Mouse (Mus musculus) activated CD4-positive, CD25-positive, alpha-beta regulatory T cell, adult 4 months (primary cell): ENCODE results near the gene Gm4312. TPM values are rescaled to one million over a fixed set of nuclear protein-coding genes. Genes with fewer than 3 reads are reported as not detected.
"Not testable (repeated sequence)": the region's sequence is repeated elsewhere in the genome, so short reads cannot be mapped to it uniquely, and the experiment has no call there.

ENCODE experiments used
- ATAC-seq: one replicate; pipeline ENCODE4 v1.8.0; 2017
- polyA plus RNA-seq, 2 experiments: library from polyadenylated mRNA; unstranded; fragments of 100-300 nt; shearing (Covaris generic); gene quantifications; one replicate each; pipeline ENCODE4 v1.2.1; 2017

Gene Gm4312
- polyA plus RNA-seq = not detected

DNA sequence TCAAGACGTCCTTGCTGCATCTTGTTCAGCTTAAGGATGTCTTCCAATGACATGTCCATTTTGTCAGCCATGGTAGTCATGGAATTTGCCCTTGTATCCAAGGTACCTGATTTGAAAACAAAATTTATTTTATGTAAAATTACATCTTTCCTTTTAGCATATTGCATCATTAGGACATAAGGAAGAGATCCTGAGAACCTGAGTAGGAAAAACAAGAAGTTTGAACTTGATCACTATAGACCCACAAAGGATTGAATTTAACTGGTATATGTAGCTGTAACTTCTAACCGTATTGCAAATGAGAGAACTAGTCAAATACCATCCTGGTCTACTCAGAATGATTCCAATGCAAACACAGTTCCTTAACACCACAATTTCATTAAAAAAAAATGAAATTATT lies at the start of gene Gm4312:
TSS of gene Gm4312 (minus strand) at position 101 of the 400 bp plus-strand sequence.
- not testable (repeated sequence) for ATAC-seq

DNA sequence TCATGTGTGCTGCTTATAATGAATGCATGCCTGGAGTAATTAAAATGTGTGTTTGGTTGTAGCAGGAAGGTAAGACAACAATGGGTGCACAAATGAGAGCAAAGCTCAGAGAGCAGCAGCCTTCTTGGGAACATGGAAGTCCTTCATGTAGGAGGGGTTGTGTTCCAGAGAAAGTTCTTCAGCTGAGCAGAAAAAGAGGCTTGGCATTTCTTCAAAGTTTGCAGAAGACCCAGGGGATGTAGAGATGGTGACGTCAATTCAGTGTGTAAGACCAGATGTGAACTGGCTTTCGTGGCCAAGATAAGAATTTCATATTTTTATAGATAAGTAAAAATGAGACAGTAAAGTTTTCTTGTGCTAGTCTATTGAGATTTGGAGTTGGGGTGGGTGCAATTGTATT lies 45.2 kb upstream of the Gm4312 start:
- ATAC-seq = no peak

DNA sequence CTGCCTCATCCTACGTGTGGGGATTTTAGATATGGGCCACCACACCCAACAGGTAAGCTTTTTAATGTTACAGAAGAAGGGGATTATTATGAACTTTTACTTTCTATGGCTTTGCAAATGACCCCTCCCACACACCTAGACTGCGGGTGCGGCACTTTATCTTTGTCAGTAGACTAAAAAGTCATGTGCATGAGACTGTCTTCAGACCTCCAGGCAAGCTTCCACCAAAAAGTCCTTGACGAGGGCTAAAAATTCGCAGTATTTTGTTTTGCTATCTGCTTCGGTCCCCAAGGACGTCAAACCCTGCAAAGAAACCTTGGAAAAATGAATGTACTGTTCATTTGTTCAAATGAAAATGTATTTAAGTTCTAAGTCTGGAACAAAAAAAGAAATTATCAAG lies 33.2 kb upstream of the Gm4312 start:
- ATAC-seq = no peak

- ATAC-seq = not testable (repeated sequence)
These were observed 19.9 kb upstream of the Gm4312 start for GRCm38 (mm10) chr10:100402301-100402700.

DNA sequence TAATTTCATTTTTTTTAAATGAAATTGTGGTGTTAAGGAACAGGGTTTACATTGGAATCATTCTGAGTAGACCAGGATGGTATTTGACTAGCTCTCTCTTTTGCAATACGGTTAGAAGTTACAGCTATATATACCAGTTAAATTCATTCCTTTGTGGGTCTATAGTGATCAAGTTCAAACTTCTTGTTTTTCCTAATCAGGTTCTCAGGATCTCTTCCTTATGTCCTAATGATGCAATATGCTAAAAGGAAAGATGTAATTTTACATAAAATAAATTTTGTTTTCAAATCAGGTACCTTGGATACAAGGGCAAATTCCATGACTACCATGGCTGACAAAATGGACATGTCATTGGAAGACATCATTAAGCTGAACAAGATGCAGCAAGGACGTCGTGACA lies 21.3 kb downstream of the Gm4312 start, which contains the start of gene Gm4307:
TSS of gene Gm4307 (plus strand) at position 301 of the 400 bp plus-strand sequence.
- ATAC-seq = not testable (repeated sequence)

DNA sequence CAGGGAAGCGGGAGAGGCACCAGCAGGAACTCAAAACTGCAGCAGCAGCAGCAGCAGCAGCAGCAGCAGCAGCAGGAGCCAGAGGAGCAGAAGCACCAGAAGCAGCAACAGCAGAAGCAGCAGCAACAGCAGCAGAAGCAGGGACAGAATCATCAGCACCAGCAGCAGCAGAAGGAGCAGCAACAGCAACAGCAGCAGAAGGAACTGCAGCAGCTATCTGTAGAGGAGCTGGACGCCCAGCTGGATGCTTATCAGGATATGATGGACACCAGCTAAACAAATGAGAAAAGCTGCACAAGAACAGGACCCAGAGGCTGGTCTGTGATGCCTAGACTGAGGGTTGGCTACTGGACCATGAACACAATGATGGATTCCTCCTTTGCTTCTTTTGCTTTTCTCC lies 25.5 kb downstream of the Gm4312 start:
- not testable (repeated sequence) for ATAC-seq

DNA sequence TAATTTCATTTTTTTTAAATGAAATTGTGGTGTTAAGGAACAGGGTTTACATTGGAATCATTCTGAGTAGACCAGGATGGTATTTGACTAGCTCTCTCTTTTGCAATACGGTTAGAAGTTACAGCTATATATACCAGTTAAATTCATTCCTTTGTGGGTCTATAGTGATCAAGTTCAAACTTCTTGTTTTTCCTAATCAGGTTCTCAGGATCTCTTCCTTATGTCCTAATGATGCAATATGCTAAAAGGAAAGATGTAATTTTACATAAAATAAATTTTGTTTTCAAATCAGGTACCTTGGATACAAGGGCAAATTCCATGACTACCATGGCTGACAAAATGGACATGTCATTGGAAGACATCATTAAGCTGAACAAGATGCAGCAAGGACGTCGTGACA lies 31.6 kb downstream of the Gm4312 start, which contains the start of gene Gm4305:
TSS of gene Gm4305 (plus strand) at position 301 of the 400 bp plus-strand sequence.
- not testable (repeated sequence) for ATAC-seq

GRCm38 (mm10) chr10:100345672-100346071 lies 36.7 kb downstream of the Gm4312 start, which contains the start of gene Gm4303:
TSS of gene Gm4303 (plus strand) at chr10:100345972.
- not testable (repeated sequence) for ATAC-seq

DNA sequence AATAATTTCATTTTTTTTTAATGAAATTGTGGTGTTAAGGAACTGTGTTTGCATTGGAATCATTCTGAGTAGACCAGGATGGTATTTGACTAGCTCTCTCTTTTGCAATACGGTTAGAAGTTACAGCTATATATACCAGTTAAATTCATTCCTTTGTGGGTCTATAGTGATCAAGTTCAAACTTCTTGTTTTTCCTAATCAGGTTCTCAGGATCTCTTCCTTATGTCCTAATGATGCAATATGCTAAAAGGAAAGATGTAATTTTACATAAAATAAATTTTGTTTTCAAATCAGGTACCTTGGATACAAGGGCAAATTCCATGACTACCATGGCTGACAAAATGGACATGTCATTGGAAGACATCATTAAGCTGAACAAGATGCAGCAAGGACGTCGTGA lies 41.8 kb downstream of the Gm4312 start, which contains the start of gene Gm4302:
TSS of gene Gm4302 (plus strand) at position 301 of the 400 bp plus-strand sequence.
- not testable (repeated sequence) for ATAC-seq

- not testable (repeated sequence) for ATAC-seq
These were observed 47.0 kb downstream of the Gm4312 start, which contains the start of gene Gm4301 for GRCm38 (mm10) chr10:100335376-100335775. TSS of gene Gm4301 (plus strand) at chr10:100335676.

Other genes starting within 250 kb of the Gm4312 start
- gene Gm4301, start 46.9 kb downstream of the Gm4312 start, polyA plus RNA-seq = not detected
- not detected for gene Gm4302, start 41.7 kb downstream of the Gm4312 start, polyA plus RNA-seq
- gene Gm4303, start 36.6 kb downstream of the Gm4312 start, polyA plus RNA-seq = not detected
- gene Gm4305, start 31.5 kb downstream of the Gm4312 start, polyA plus RNA-seq = not detected
- not detected for gene Gm4307, start 21.2 kb downstream of the Gm4312 start, polyA plus RNA-seq
- gene Tmtc3, start 104.8 kb upstream of the Gm4312 start, polyA plus RNA-seq = 1 to 10 TPM; 1.3 to 2.9 TPM
- 1 to 10 TPM; 3.7 to 5.2 TPM for gene Cep290, start 105.0 kb upstream of the Gm4312 start, polyA plus RNA-seq
- 10 to 100 TPM in 1 of 2 experiments, 1 to 10 TPM in 1; 8.9 to 10.6 TPM for gene 4930430F08Rik, start 207.9 kb upstream of the Gm4312 start, polyA plus RNA-seq
- gene 1700017N19Rik, start 207.9 kb upstream of the Gm4312 start, polyA plus RNA-seq = not detected